Mouse (Mus musculus): Measurements from ENCODE around the gene Mcu. TPM values are rescaled to one million over a fixed set of nuclear protein-coding genes. Genes with fewer than 3 reads are reported as not detected.

The Mcu gene
- polyA plus RNA-seq, 1 experiment from 2014 or later: 57.2 TPM

DNA sequence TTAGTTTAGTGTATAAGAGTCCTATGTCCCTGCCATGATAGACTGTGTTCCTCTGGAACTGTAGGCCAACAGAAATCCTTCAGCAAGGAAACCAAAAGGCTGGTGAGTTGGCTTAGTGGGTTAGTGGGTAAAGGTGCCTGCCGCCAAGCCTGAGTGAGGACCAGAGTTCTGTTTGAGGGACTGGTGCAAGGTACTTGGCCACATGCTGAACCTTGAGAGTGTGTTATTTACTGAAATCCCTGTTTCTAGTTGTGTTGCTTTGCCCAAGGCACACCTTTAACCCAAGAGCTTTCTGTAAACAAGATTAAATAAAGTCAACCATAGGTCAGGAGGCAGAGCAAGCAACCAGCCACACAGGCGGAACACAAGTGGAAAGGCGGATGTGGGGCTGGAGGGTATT lies 150.9 kb downstream of the Mcu start:
- no peaks in the 10 kb centered on the region for H3K27me3 ChIP-seq (ENCODE audit: control insufficient read depth, insufficient read depth, low read length)
- 61% methylated on average over 3 of the region's 3 CpGs for WGBS
- no peak overlapping the region for H3K4me2 ChIP-seq (replicated peaks; ENCODE audit: low read depth)
- TF ChIP-seq CTCF (IDR thresholded peaks at IDR 0.05; ENCODE audit: low read depth) (no peak), EP300 (optimal IDR thresholded peaks at IDR 0.05) (no peak)
- no peak overlapping the region for H3K27ac ChIP-seq (replicated peaks)
- H3K9me3 ChIP-seq (ENCODE audit: control insufficient read depth, low read length): no peaks in the 10 kb centered on the region
- peak; percentile 69; the same call in 1 of the 2 replicates for ATAC-seq (ENCODE audit: low FRiP score, low TSS enrichment)
- H3K9ac ChIP-seq (ENCODE audit: low read length): no peak overlapping the region
- peak; percentile 23 for DNase-seq (ENCODE audit: low spot score)
- H3K4me3 ChIP-seq (ENCODE audit: low read depth, low read length): no peak overlapping the region
- H3K36me3 ChIP-seq (ENCODE audit: control insufficient read depth, insufficient read depth, low read length): peaks cover 4% of the 10 kb centered on the region; the same call in 1 of the 2 replicates
- no peaks in the 10 kb centered on the region for H3K4me1 ChIP-seq (replicated peaks; ENCODE audit: control insufficient read depth, insufficient read depth)

DNA sequence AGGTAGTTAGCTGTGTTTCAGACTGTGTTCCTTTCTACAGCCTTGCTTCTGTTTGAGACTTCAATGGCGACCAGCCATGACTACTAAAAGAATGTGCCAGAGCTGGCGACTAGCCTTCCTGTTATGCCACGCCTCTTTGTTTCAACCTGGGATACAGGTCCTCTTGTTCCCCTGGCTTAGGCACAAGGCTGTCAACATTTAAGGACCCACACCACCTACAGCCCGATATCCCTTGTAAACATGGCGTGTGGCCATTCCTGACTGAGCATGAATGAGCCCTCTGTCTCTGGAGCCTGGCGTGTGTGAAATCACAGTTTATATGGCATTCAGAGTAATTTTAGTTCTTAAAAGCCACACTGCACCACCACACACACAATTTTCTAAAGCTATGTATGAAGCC lies 154.2 kb downstream of the Mcu start:
- H3K36me3 ChIP-seq (ENCODE audit: control insufficient read depth, insufficient read depth, low read length): peaks cover 4% of the 10 kb centered on the region; the same call in 1 of the 2 replicates
- no peak overlapping the region for H3K4me2 ChIP-seq (replicated peaks; ENCODE audit: low read depth)
- H3K4me3 ChIP-seq (ENCODE audit: low read depth, low read length): no peak overlapping the region
- no peaks in the 10 kb centered on the region for H3K4me1 ChIP-seq (replicated peaks; ENCODE audit: control insufficient read depth, insufficient read depth)
- H3K9me3 ChIP-seq (ENCODE audit: control insufficient read depth, low read length): no peaks in the 10 kb centered on the region
- H3K27ac ChIP-seq (replicated peaks): no peak overlapping the region
- ATAC-seq (ENCODE audit: low FRiP score, low TSS enrichment) (no peak; the same call in 1 of the 2 replicates), DNase-seq (ENCODE audit: low spot score) (no peak)
- H3K9ac ChIP-seq (ENCODE audit: low read length): no peak overlapping the region
- WGBS: 75% methylated on average over 6 of the region's 6 CpGs
- TF ChIP-seq CTCF (IDR thresholded peaks at IDR 0.05; ENCODE audit: low read depth): no peak
- TF ChIP-seq EP300 (optimal IDR thresholded peaks at IDR 0.05): no peak
- H3K27me3 ChIP-seq (ENCODE audit: control insufficient read depth, insufficient read depth, low read length): no peaks in the 10 kb centered on the region

DNA sequence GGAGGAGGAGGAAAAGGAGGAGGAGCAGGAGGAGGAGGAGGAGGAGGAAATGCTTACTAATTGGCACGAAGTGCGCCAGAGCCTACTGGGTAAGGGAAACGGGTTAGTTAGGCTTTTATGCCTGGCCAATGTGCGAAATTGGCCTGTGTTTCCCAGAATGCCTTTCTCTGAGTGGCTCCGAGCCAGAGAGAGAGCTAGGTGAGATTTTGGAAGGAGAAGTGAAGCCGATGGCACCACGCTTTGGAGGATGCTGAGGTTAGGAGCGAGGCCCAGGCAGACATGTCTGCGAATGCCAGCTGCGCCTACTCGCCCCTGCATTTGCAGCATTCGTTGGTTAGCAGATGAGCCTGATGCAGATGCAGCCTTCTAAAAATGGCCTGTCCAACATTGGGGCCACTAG lies 156.7 kb downstream of the Mcu start:
- WGBS: 91% methylated on average over 12 of the region's 12 CpGs
- Histone ChIP-seq H3K27ac (replicated peaks) (no peak overlapping the region), H3K4me1 (replicated peaks; ENCODE audit: control insufficient read depth, insufficient read depth) (no peaks in the 10 kb centered on the region), H3K36me3 (ENCODE audit: control insufficient read depth, insufficient read depth, low read length) (no peaks in the 10 kb centered on the region), H3K4me2 (replicated peaks; ENCODE audit: low read depth) (no peak overlapping the region), H3K9me3 (ENCODE audit: control insufficient read depth, low read length) (no peaks in the 10 kb centered on the region), H3K27me3 (ENCODE audit: control insufficient read depth, insufficient read depth, low read length) (no peaks in the 10 kb centered on the region), H3K9ac (ENCODE audit: low read length) (no peak overlapping the region), H3K4me3 (ENCODE audit: low read depth, low read length) (no peak overlapping the region)
- ATAC-seq (ENCODE audit: low FRiP score, low TSS enrichment) (no peak), DNase-seq (ENCODE audit: low spot score) (no peak)
- TF ChIP-seq CTCF (IDR thresholded peaks at IDR 0.05; ENCODE audit: low read depth): no peak
- no peak for TF ChIP-seq EP300 (optimal IDR thresholded peaks at IDR 0.05)

DNA sequence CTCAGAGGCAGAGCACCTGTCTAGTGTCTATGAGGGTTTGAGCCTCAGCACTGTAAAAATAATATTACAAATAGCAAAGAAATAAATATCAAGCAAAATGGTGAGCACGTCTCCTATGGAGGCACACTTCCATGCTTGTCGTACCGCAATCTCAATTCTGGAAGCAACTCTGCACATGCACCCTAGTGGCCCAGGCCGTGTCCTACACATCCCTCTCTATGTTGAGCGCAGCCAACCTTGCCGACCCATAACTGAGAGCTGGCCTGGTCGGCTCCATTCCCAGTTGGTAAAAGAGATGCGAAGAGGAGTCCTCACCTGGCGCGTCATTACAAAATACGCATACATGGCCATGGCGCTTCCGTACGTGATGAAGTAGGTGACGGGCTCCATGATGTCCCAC lies 161.9 kb downstream of the Mcu start:
- Histone ChIP-seq H3K4me1 (replicated peaks; ENCODE audit: control insufficient read depth, insufficient read depth) (no peaks in the 10 kb centered on the region), H3K9ac (ENCODE audit: low read length) (no peak overlapping the region), H3K27me3 (ENCODE audit: control insufficient read depth, insufficient read depth, low read length) (no peaks in the 10 kb centered on the region), H3K4me2 (replicated peaks; ENCODE audit: low read depth) (no peak overlapping the region), H3K9me3 (ENCODE audit: control insufficient read depth, low read length) (no peaks in the 10 kb centered on the region), H3K27ac (replicated peaks) (no peak overlapping the region), H3K4me3 (ENCODE audit: low read depth, low read length) (no peak overlapping the region), H3K36me3 (ENCODE audit: control insufficient read depth, insufficient read depth, low read length) (no peaks in the 10 kb centered on the region)
- WGBS: 97% methylated on average over 15 of the region's 15 CpGs
- ATAC-seq (ENCODE audit: low FRiP score, low TSS enrichment) (no peak), DNase-seq (ENCODE audit: low spot score) (no peak)
- TF ChIP-seq CTCF (IDR thresholded peaks at IDR 0.05; ENCODE audit: low read depth): peak; percentile 18; the same call in 1 of the 2 replicates
- TF ChIP-seq EP300 (optimal IDR thresholded peaks at IDR 0.05): no peak

DNA sequence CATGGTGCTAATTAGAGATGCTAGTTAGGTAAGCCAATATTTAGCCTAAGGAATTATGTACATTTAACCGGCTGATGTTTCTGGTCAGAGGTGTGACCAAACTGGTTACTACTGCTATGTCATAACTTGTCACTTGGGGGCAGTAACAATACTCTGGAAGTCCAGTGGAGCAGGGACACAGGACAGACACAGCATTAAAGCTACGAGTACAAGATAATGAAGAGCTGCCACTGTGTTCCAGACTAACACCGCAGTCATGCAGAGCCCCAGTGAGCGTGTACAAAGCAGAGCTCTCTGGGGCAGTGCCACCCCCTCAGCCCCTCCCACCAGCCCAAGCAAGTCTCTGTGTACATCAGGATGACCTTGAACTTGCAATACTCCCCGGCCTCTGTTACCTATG lies 164.7 kb downstream of the Mcu start:
- Histone ChIP-seq H3K27me3 (ENCODE audit: control insufficient read depth, insufficient read depth, low read length) (no peaks in the 10 kb centered on the region), H3K4me1 (replicated peaks; ENCODE audit: control insufficient read depth, insufficient read depth) (no peaks in the 10 kb centered on the region), H3K9ac (ENCODE audit: low read length) (no peak overlapping the region), H3K4me3 (ENCODE audit: low read depth, low read length) (no peak overlapping the region), H3K9me3 (ENCODE audit: control insufficient read depth, low read length) (no peaks in the 10 kb centered on the region), H3K36me3 (ENCODE audit: control insufficient read depth, insufficient read depth, low read length) (0 out of 2 replicates have a peak, but pooled peaks cover 3% of the 10 kb centered on the region), H3K27ac (replicated peaks) (no peak overlapping the region), H3K4me2 (replicated peaks; ENCODE audit: low read depth) (no peak overlapping the region)
- 48% methylated on average over 5 of the region's 5 CpGs for WGBS
- no peak for TF ChIP-seq EP300 (optimal IDR thresholded peaks at IDR 0.05)
- TF ChIP-seq CTCF (IDR thresholded peaks at IDR 0.05; ENCODE audit: low read depth): peak; percentile 78
- DNase-seq (ENCODE audit: low spot score) (no peak), ATAC-seq (ENCODE audit: low FRiP score, low TSS enrichment) (peak; percentile 63)

DNA sequence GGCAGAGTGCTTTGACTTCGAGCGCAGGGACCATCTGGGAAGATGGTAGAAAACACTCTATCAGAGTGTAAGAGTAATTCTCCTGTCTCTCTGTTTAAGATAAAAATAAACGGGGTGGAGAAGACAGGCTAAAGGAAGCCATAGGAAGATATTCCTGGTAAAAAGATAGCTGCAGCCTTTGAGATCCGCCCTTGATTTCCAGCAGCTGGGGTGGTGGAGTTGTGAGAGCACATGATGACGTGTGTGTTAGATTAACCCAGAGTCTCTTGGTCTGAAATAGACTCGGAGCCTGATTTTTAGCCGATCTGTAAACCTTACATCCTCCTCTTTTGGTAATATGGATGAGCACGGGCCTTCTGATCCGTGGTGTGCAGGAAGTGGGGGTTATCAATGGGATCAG lies 168.9 kb downstream of the Mcu start:
- no peak for ATAC-seq (ENCODE audit: low FRiP score, low TSS enrichment)
- WGBS: 64% methylated on average over 9 of the region's 9 CpGs
- Histone ChIP-seq H3K4me1 (replicated peaks; ENCODE audit: control insufficient read depth, insufficient read depth) (no peaks in the 10 kb centered on the region), H3K4me3 (ENCODE audit: low read depth, low read length) (no peak overlapping the region), H3K4me2 (replicated peaks; ENCODE audit: low read depth) (no peak overlapping the region), H3K9ac (ENCODE audit: low read length) (no peak overlapping the region), H3K27me3 (ENCODE audit: control insufficient read depth, insufficient read depth, low read length) (no peaks in the 10 kb centered on the region), H3K27ac (replicated peaks) (no peak overlapping the region), H3K36me3 (ENCODE audit: control insufficient read depth, insufficient read depth, low read length) (0 out of 2 replicates have a peak, but pooled peaks cover 3% of the 10 kb centered on the region), H3K9me3 (ENCODE audit: control insufficient read depth, low read length) (no peaks in the 10 kb centered on the region)
- TF ChIP-seq CTCF (IDR thresholded peaks at IDR 0.05; ENCODE audit: low read depth) (no peak), EP300 (optimal IDR thresholded peaks at IDR 0.05) (no peak)
- DNase-seq (ENCODE audit: low spot score): no peak

Data from stomach, postnatal 0 days (tissue).